Mouse (Mus musculus) lung, postnatal 0 days (tissue): Measurements from ENCODE around the gene Ssh1. TPM values are rescaled to one million over a fixed set of nuclear protein-coding genes. Genes with fewer than 3 reads are reported as not detected.
A peak's percentile ranks its signal among the peaks of the same experiment; 100 is the strongest.

Experiments
- ATAC-seq: fragments of 200-750 bp; cut with Nextera tagmentation; 2 replicates; pipeline ENCODE4 v1.8.0; 2017; ENCODE audit warnings: moderate library complexity
- DNase-seq: peaks from one replicate; pipeline ENCODE4 v3.0.0-alpha.2; 2016; ENCODE audit warnings: low spot score
- H3K27ac ChIP-seq: fragments of 300-500 bp; sonication (generic); 2 replicates; pipeline ENCODE4 v1.5.1; 2014; ENCODE audit warnings: antibody characterized with exemption, mild to moderate bottlenecking, low read length, mixed read lengths
- H3K27me3 ChIP-seq: fragments of 300-500 bp; sonication (generic); replicated peaks from 2 replicates; pipeline ENCODE4 v1.6.1; 2014; ENCODE audit warnings: low read length, mixed read lengths; ENCODE audit not compliant: insufficient read depth
- H3K36me3 ChIP-seq: fragments of 300-500 bp; sonication (generic); 2 replicates; pipeline ENCODE4 v1.6.1; 2014; ENCODE audit warnings: low read length, mixed read lengths; ENCODE audit not compliant: insufficient read depth
- H3K4me1 ChIP-seq: fragments of 300-500 bp; sonication (generic); 2 replicates; pipeline ENCODE4 v1.6.1; 2014; ENCODE audit warnings: antibody characterized with exemption, low read depth, low read length, mixed read lengths; ENCODE audit not compliant: insufficient read depth
- H3K4me2 ChIP-seq: fragments of 300-500 bp; sonication (generic); replicated peaks from 2 replicates; pipeline ENCODE4 v1.6.1; 2014; ENCODE audit warnings: low read depth, mild to moderate bottlenecking, low read length, moderate library complexity, mixed read lengths
- H3K4me3 ChIP-seq: fragments of 300-500 bp; sonication (generic); 2 replicates; pipeline ENCODE4 v1.5.1; 2014; ENCODE audit warnings: low read depth, low read length
- H3K9ac ChIP-seq: fragments of 300-500 bp; sonication (generic); replicated peaks from 2 replicates; pipeline ENCODE4 v1.6.1; 2014; ENCODE audit warnings: low read depth, mild to moderate bottlenecking
- H3K9me3 ChIP-seq: fragments of 300-500 bp; sonication (generic); 2 replicates; pipeline ENCODE4 v1.6.1; 2016; ENCODE audit warnings: low read length, mixed read lengths
- CTCF ChIP-seq: IDR thresholded peaks from 2 replicates; pipeline ENCODE4 v1.5.1; 2016; ENCODE audit warnings: antibody characterized with exemption, mild to moderate bottlenecking
- EP300 ChIP-seq: IDR thresholded peaks from 2 replicates; pipeline ENCODE4 v1.6.1; 2016; ENCODE audit warnings: antibody characterized with exemption, mild to moderate bottlenecking, control low read depth
- WGBS: fragments of 180-500 bp; shearing (Covaris S2); extraction: QIAGEN DNeasy Blood & Tissue Kit; methylation state at CpG from one replicate; pipeline ENCODE4 v1.1.7; 2014; 5-methylcytosine and 5-hydroxymethylcytosine counted together
- polyA plus RNA-seq: library from polyadenylated mRNA; unstranded; fragments of >200 nt; fragmentation: Nextera tagmentation; extraction: Ambion mirVana; gene quantifications from 2 replicates; pipeline ENCODE4 v1.2.1, GENCODE M21; 2015

The Ssh1 gene
- 13.2 and 14.3 TPM in 2 replicates for polyA plus RNA-seq

GRCm38 (mm10) chr5:113993487-113994465 lies at the start of gene Ssh1:
Ssh1 (minus strand) TSS chr5:113993894.
- under 1% methylated on average over 48 of the region's 83 CpGs for WGBS
- no peaks in the 10 kb centered on the region for H3K27me3 ChIP-seq
- TF ChIP-seq CTCF (peak; percentile 29; the same call in 1 of the 2 replicates), EP300 (no peak)
- DNase-seq (peak; percentile 94), ATAC-seq (peak; percentile 89)
- H3K9ac ChIP-seq: peak within 1 kb of the TSS; percentile 78
- H3K4me3 ChIP-seq: peak within 1 kb of the TSS; percentile 64
- peak within 1 kb of the TSS; percentile 90 for H3K27ac ChIP-seq
- no peaks in the 10 kb centered on the region for H3K9me3 ChIP-seq
- peaks cover 15% of the 10 kb centered on the region for H3K4me1 ChIP-seq
- no peaks in the 10 kb centered on the region for H3K36me3 ChIP-seq
- peak within 1 kb of the TSS; percentile 83 for H3K4me2 ChIP-seq

- 10% methylated on average over 15 of the region's 15 CpGs for WGBS
- Histone ChIP-seq H3K9me3 (no peaks in the 10 kb centered on the region), H3K27me3 (no peaks in the 10 kb centered on the region), H3K4me2 (no peak overlapping the region), H3K36me3 (no peaks in the 10 kb centered on the region), H3K4me1 (no peaks in the 10 kb centered on the region), H3K27ac (no peak overlapping the region), H3K4me3 (no peak overlapping the region), H3K9ac (no peak overlapping the region)
- DNase-seq: peak; percentile 59
- peak; percentile 84 for ATAC-seq
- TF ChIP-seq CTCF: peak; percentile 23
- no peak for TF ChIP-seq EP300
Measured at GRCm38 (mm10) chr5:114041327-114041930, 47.7 kb upstream of the Ssh1 start.

- Histone ChIP-seq H3K36me3 (no peaks in the 10 kb centered on the region), H3K27me3 (no peaks in the 10 kb centered on the region), H3K4me3 (no peak overlapping the region), H3K4me2 (no peak overlapping the region), H3K9me3 (no peaks in the 10 kb centered on the region), H3K27ac (no peak overlapping the region), H3K9ac (no peak overlapping the region), H3K4me1 (no peaks in the 10 kb centered on the region)
- TF ChIP-seq CTCF: no peak
- TF ChIP-seq EP300: no peak
- no peak for DNase-seq
- no peak for ATAC-seq
- WGBS: 54% methylated on average over 1 of the region's 1 CpGs
Measured at GRCm38 (mm10) chr5:114040911-114041310, 47.2 kb upstream of the Ssh1 start.

- no peak for DNase-seq
- WGBS: 37% methylated on average over 7 of the region's 8 CpGs
- Histone ChIP-seq H3K9me3 (no peaks in the 10 kb centered on the region), H3K36me3 (no peaks in the 10 kb centered on the region), H3K9ac (no peak overlapping the region), H3K4me3 (no peak overlapping the region), H3K27me3 (no peaks in the 10 kb centered on the region), H3K27ac (no peak overlapping the region), H3K4me1 (no peaks in the 10 kb centered on the region), H3K4me2 (no peak overlapping the region)
- no peak for TF ChIP-seq CTCF
- no peak for TF ChIP-seq EP300
- no peak for ATAC-seq
Measured at GRCm38 (mm10) chr5:114040508-114040907, 46.8 kb upstream of the Ssh1 start.

- ATAC-seq (no peak), DNase-seq (no peak)
- TF ChIP-seq EP300: no peak
- TF ChIP-seq CTCF: no peak
- no peak overlapping the region for H3K9ac ChIP-seq
- no peaks in the 10 kb centered on the region for H3K4me1 ChIP-seq
- H3K9me3 ChIP-seq: no peaks in the 10 kb centered on the region
- no peak overlapping the region for H3K4me3 ChIP-seq
- no peak overlapping the region for H3K4me2 ChIP-seq
- H3K27ac ChIP-seq: no peak overlapping the region
- H3K36me3 ChIP-seq: no peaks in the 10 kb centered on the region
- WGBS: 67% methylated on average over 10 of the region's 10 CpGs
- no peaks in the 10 kb centered on the region for H3K27me3 ChIP-seq
Measured at GRCm38 (mm10) chr5:114035111-114035510, 41.4 kb upstream of the Ssh1 start.

GRCm38 (mm10) chr5:114034393-114034792 lies 40.7 kb upstream of the Ssh1 start:
- no peak overlapping the region for H3K27ac ChIP-seq
- H3K4me3 ChIP-seq: no peak overlapping the region
- no peaks in the 10 kb centered on the region for H3K27me3 ChIP-seq
- TF ChIP-seq EP300 (no peak), CTCF (no peak)
- no peaks in the 10 kb centered on the region for H3K9me3 ChIP-seq
- DNase-seq (no peak), ATAC-seq (no peak)
- no peaks in the 10 kb centered on the region for H3K4me1 ChIP-seq
- H3K36me3 ChIP-seq: no peaks in the 10 kb centered on the region
- H3K9ac ChIP-seq: no peak overlapping the region
- no peak overlapping the region for H3K4me2 ChIP-seq
- WGBS: 56% methylated on average over 7 of the region's 7 CpGs
